Mouse (Mus musculus): Measurements from ENCODE around the gene Tmem44.

- TF ChIP-seq CTCF (IDR thresholded peaks at IDR 0.05; ENCODE audit: low read depth, low read length) (no peak), POLR2A (IDR thresholded peaks at IDR 0.05; ENCODE audit: borderline replicate concordance, low read depth, low read length) (no peak)
Measured at GRCm38 (mm10) chr16:30525756-30526155, 24.9 kb downstream of the Tmem44 start.
